Mouse (Mus musculus): ENCODE measurements around the gene Tuba1c. TPM values are rescaled to one million over a fixed set of nuclear protein-coding genes. Genes with fewer than 3 reads are reported as not detected.

Gene Tuba1c
- polyA plus RNA-seq, 2 experiments = 273 to 277 TPM

DNA sequence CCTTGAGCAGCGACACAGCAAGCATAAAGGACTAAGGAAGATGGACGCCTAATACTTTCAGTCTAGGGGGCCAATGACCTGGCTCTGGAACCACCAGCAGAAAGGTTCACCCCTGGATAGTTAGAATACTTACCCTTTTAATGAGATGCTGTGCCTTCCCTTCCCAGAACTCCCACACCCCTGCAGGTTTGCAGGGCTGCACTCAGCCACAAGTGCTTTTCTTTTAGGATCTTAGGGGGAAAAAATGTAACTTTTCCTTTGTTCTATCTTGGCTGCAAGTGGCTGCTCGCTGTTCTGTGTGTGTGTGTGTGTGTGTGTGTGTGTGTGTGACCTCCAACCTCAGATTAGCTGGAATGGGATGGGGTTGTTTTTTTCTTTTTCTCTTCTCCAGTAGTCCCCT is 40.9 kb upstream of the Tuba1c start:
- no peak overlapping the region for H3K4me3 ChIP-seq (ENCODE audit: insufficient read depth in 1 of 2, low read depth in 2 of 2, low read length in 2 of 2)
- no peak for DNase-seq (ENCODE audit: low read depth in 3 of 3, low spot score in 3 of 3)
- ATAC-seq (ENCODE audit: insufficient read depth) = no peak
- H3K27ac ChIP-seq = no peak overlapping the region
- TF ChIP-seq EP300 (IDR thresholded peaks at IDR 0.05; ENCODE audit: low read depth) (no peak), CTCF (IDR thresholded peaks at IDR 0.05; ENCODE audit: low read depth) (no peak)
- H3K4me1 ChIP-seq (replicated peaks; ENCODE audit: control insufficient read depth in 2 of 2, insufficient read depth in 2 of 2, low read length in 1 of 2) = peaks cover 3 to 29% of the 10 kb centered on the region in 2 experiments
- no peaks in the 10 kb centered on the region for H3K36me3 ChIP-seq (replicated peaks; ENCODE audit: control insufficient read depth, insufficient read depth, low read depth)
- no peaks in the 10 kb centered on the region for H3K9me3 ChIP-seq (ENCODE audit: control insufficient read depth, low read length)
- no peaks in the 10 kb centered on the region for H3K27me3 ChIP-seq (ENCODE audit: control insufficient read depth, insufficient read depth, low read length)
- no peak overlapping the region for H3K4me2 ChIP-seq (ENCODE audit: low read depth)
- WGBS (ENCODE audit: insufficient replicate concordance) = 62% methylated on average over 3 of the region's 3 CpGs
- no peak overlapping the region for H3K9ac ChIP-seq (replicated peaks)

DNA sequence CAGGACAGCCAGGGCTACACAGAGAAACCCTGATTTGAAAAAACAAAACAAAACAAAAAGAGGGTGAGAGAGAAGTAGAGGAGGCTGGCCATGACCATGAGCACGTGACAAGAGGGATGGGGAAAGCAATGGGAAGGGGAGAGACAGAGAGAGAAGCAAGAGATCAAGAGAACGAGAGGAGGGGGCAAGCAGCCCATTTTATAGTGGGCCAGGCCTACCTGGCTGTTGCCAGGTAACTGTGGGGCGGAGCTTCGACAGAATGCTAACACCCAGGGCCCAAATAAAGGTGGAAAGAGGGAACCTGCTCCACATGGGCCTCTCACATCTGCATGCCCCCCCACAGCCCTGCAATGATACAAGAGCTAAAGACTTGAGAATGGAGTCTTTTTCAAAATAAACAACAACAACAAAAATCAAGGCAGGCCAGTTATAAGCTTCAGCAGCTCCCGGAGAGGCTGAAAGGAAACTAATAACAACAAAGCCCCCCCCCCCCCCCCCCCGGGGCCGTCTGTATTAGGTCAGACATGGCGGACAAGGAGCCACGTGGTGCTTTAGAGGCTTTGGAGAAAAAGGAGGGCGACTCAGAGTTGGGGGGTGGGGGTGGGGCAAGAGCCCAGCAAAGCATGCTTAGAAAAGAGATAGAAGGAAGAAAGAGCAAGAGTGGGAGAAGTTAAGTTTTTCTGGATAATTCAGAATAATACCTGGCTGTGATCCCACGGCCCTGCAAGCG is 39.8 kb upstream of the Tuba1c start:
- TF ChIP-seq CTCF (IDR thresholded peaks at IDR 0.05; ENCODE audit: low read depth) (no peak), EP300 (IDR thresholded peaks at IDR 0.05; ENCODE audit: low read depth) (no peak)
- peaks cover 0 to 24% of the 10 kb centered on the region in 2 experiments for H3K4me1 ChIP-seq (replicated peaks; ENCODE audit: control insufficient read depth in 2 of 2, insufficient read depth in 2 of 2, low read length in 1 of 2)
- no peaks in the 10 kb centered on the region for H3K27me3 ChIP-seq (ENCODE audit: control insufficient read depth, insufficient read depth, low read length)
- DNase-seq (ENCODE audit: low read depth in 3 of 3, low spot score in 3 of 3) (no peak), ATAC-seq (ENCODE audit: insufficient read depth) (no peak)
- H3K27ac ChIP-seq = no peak overlapping the region
- H3K9ac ChIP-seq (replicated peaks) = no peak overlapping the region
- no peak overlapping the region for H3K4me2 ChIP-seq (ENCODE audit: low read depth)
- H3K36me3 ChIP-seq (replicated peaks; ENCODE audit: control insufficient read depth, insufficient read depth, low read depth) = no peaks in the 10 kb centered on the region
- no peaks in the 10 kb centered on the region for H3K9me3 ChIP-seq (ENCODE audit: control insufficient read depth, low read length)
- 53% methylated on average over 12 of the region's 12 CpGs for WGBS (ENCODE audit: insufficient replicate concordance)
- no peak overlapping the region for H3K4me3 ChIP-seq (ENCODE audit: insufficient read depth in 1 of 2, low read depth in 2 of 2, low read length in 2 of 2)

DNA sequence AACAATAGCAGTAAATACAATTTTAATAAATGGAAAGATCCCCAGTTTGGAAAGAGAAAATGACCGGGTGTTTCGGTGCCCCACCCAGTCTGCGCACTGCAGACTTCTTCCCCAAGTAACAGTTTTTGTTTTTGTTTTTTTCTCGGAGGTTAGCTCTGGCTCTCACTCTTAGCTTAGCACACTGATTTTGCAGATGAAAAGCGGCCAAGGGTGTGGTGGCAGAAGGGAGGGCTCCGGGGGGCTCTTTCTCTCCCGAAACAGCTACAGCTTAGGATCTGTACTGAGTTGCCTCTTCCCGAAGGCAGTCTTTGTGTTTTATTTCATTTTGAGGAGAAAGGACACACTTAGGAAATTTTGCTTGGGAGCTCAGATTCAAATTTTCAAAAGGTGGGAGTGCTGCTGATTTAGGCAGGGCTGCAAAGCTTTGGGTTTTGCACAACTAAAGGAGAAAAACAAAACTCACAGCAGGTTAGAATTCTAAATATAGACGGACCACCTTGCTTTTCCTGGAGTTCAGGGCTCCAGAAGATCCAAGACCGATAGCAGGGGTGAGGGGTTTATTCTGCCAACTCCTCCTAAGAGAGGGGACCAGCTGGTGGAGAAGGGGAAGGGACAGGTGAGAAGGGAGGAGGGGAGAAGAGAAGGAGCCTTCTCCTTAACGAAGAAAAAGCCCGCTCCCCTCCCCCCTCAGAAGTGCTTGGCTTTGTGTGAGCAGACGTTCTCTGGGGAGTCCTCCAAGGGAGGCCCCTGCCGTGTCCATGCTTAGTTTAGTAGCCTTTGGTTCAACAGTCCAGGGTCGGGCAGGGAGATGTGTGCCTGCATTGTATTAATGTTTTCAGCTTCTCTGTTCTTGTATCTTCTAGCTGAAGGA is 38.8 kb upstream of the Tuba1c start:
- 54% methylated on average over 15 of the region's 15 CpGs for WGBS (ENCODE audit: insufficient replicate concordance)
- Histone ChIP-seq H3K36me3 (replicated peaks; ENCODE audit: control insufficient read depth, insufficient read depth, low read depth) (no peaks in the 10 kb centered on the region), H3K9ac (replicated peaks) (no peak overlapping the region), H3K27ac (no peak overlapping the region), H3K4me2 (ENCODE audit: low read depth) (no peak overlapping the region), H3K27me3 (ENCODE audit: control insufficient read depth, insufficient read depth, low read length) (no peaks in the 10 kb centered on the region), H3K4me1 (replicated peaks; ENCODE audit: control insufficient read depth in 2 of 2, insufficient read depth in 2 of 2, low read length in 1 of 2) (peaks cover 0 to 19% of the 10 kb centered on the region in 2 experiments), H3K9me3 (ENCODE audit: control insufficient read depth, low read length) (no peaks in the 10 kb centered on the region), H3K4me3 (ENCODE audit: insufficient read depth in 1 of 2, low read depth in 2 of 2, low read length in 2 of 2) (no peak overlapping the region)
- no peak for TF ChIP-seq CTCF (IDR thresholded peaks at IDR 0.05; ENCODE audit: low read depth)
- no peak for TF ChIP-seq EP300 (IDR thresholded peaks at IDR 0.05; ENCODE audit: low read depth)
- DNase-seq (ENCODE audit: low read depth in 3 of 3, low spot score in 3 of 3) (no peak), ATAC-seq (ENCODE audit: insufficient read depth) (no peak)

DNA sequence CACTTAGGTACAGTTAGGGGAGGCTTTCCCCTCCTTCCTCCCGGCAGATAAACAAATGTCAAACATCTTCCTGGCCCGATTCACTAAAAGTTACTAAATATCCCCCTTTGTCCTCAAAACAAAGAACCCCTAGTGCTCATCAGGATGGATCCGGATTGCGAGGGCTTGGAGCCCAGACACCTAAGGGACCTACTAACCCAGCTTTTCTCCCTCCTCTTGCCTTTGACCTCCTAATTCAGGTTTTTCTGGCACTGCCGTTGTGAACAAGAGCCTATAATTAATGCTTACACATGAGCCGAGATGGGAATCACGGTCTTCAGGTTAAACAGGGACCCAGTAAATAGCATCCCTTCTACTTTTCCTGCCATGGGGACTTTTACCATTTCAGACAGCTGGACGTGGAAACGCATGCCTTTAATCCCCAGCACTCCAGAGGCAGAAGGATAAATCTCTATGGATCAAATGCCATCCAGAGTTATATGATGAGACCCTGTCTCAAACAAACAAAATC is 38.1 kb upstream of the Tuba1c start:
- WGBS (ENCODE audit: insufficient replicate concordance) = 62% methylated on average over 9 of the region's 9 CpGs
- Histone ChIP-seq H3K9me3 (ENCODE audit: control insufficient read depth, low read length) (no peaks in the 10 kb centered on the region), H3K27ac (no peak overlapping the region), H3K4me2 (ENCODE audit: low read depth) (no peak overlapping the region), H3K9ac (replicated peaks) (no peak overlapping the region), H3K27me3 (ENCODE audit: control insufficient read depth, insufficient read depth, low read length) (no peaks in the 10 kb centered on the region), H3K4me3 (ENCODE audit: insufficient read depth in 1 of 2, low read depth in 2 of 2, low read length in 2 of 2) (no peak overlapping the region), H3K36me3 (replicated peaks; ENCODE audit: control insufficient read depth, insufficient read depth, low read depth) (no peaks in the 10 kb centered on the region), H3K4me1 (replicated peaks; ENCODE audit: control insufficient read depth in 2 of 2, insufficient read depth in 2 of 2, low read length in 1 of 2) (peaks cover 0 to 18% of the 10 kb centered on the region in 2 experiments)
- ATAC-seq (ENCODE audit: insufficient read depth) = no peak
- DNase-seq (ENCODE audit: low read depth in 3 of 3, low spot score in 3 of 3) = no peak
- no peak for TF ChIP-seq EP300 (IDR thresholded peaks at IDR 0.05; ENCODE audit: low read depth)

Data from liver, embryonic 14.5 days (tissue).